Comparison of ENCODE assay signal across 14 mouse cellular contexts in the genomic region with DNA sequence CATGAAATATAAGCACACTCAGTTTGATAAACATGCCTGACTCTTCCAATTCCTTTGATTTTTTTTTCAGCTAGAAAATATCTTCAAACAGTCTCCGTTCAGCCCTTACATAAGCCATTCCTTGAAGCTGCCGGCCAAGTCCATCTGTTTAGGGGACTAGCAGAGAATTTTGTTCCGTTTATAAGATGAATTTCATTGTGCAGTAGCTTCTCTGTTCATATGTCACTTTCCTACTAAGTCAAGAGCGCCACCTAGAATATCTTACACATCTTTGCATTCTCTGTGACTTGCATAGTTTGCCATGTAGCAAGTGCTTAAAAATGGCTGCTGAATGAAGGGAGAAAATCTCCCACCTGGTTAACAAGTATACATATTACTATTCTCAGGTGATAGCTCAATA. TPM values are rescaled to one million over a fixed set of nuclear protein-coding genes. Genes with fewer than 3 reads are reported as not detected.
A peak's percentile ranks its signal among the peaks of the same experiment; 100 is the strongest.
DNase-seq lines count a peak whose midpoint lies in the region; ATAC-seq and TF ChIP-seq lines count a peak whose summit lies in the region.
"Had no signal": no experiment of that assay in that cellular context is flagged by ENCODE, and none has a peak within 500 bp of the region (broad histone marks: within the 10 kb centered on the region; RNA-seq: fewer than 3 reads in every experiment).

No protein-coding gene starts in this region.

- no peak for ATAC-seq in stomach, postnatal 0 days (ENCODE audit: low FRiP score, low TSS enrichment)
- ATAC-seq: hindbrain, embryonic 16.5 days had no signal

- peak; percentile 5 for DNase-seq in cerebellum, adult 9-11 months
- no peak for DNase-seq in cerebellum, adult 11 months
- peak; percentile 11 to 20 for DNase-seq in layer of hippocampus, adult 2 months (ENCODE audit: low spot score in 2 of 2)
- DNase-seq in layer of hippocampus, postnatal 10 days (ENCODE audit: low spot score in 2 of 2) = no peak
- DNase-seq in right cerebral cortex, postnatal 10 days (ENCODE audit: low spot score in 2 of 2) = peak; percentile 32 to 45
- no peak for DNase-seq in right cerebral cortex, adult 2 months (ENCODE audit: low spot score in 2 of 2)
- no peak for DNase-seq in stomach, postnatal 0 days (ENCODE audit: low spot score)
- DNase-seq in adrenal gland, postnatal 25 days = no peak
- DNase-seq: adrenal gland, postnatal 36 days; gastrocnemius, postnatal 14 days; kidney, postnatal 10 days had no signal

- H3K9ac ChIP-seq in stomach, postnatal 0 days (ENCODE audit: low read length) = no peak overlapping the region
- H3K9ac ChIP-seq: liver, embryonic 15.5 days had no signal

- no peaks in the 10 kb centered on the region for H3K27me3 ChIP-seq in stomach, postnatal 0 days (ENCODE audit: control insufficient read depth, insufficient read depth, low read length)
- H3K27me3 ChIP-seq: liver, embryonic 15.5 days had no signal

- WGBS in stomach, postnatal 0 days = 49% methylated on average over 4 of the region's 4 CpGs

- H3K4me1 ChIP-seq in stomach, postnatal 0 days (replicated peaks; ENCODE audit: control insufficient read depth, insufficient read depth) = no peaks in the 10 kb centered on the region
- H3K4me1 ChIP-seq: liver, embryonic 15.5 days had no signal

- TF ChIP-seq EP300 in stomach, postnatal 0 days (optimal IDR thresholded peaks at IDR 0.05) = no peak

- no peak overlapping the region for H3K4me3 ChIP-seq in layer of hippocampus, adult 2 months
- H3K4me3 ChIP-seq in stomach, postnatal 0 days (ENCODE audit: low read depth, low read length) = no peak overlapping the region
- H3K4me3 ChIP-seq: liver, embryonic 15.5 days; myocyte had no signal

- H3K9me3 ChIP-seq in stomach, postnatal 0 days (ENCODE audit: control insufficient read depth, low read length) = no peaks in the 10 kb centered on the region
- H3K9me3 ChIP-seq: liver, embryonic 15.5 days had no signal

- no peak overlapping the region for H3K27ac ChIP-seq in layer of hippocampus, adult 2 months
- H3K27ac ChIP-seq in stomach, postnatal 0 days (replicated peaks) = no peak overlapping the region
- H3K27ac ChIP-seq: liver, embryonic 15.5 days had no signal

- no peak overlapping the region for H3K4me2 ChIP-seq in stomach, postnatal 0 days (replicated peaks; ENCODE audit: low read depth)
- H3K4me2 ChIP-seq: liver, embryonic 15.5 days had no signal

- no peaks in the 10 kb centered on the region for H3K36me3 ChIP-seq in stomach, postnatal 0 days (ENCODE audit: control insufficient read depth, insufficient read depth, low read length)
- H3K36me3 ChIP-seq: liver, embryonic 15.5 days had no signal

- TF ChIP-seq CTCF in layer of hippocampus, adult 2 months (conservative IDR thresholded peaks at IDR 0.05) = peak; percentile 61
- peak; percentile 46 for TF ChIP-seq CTCF in stomach, postnatal 0 days (IDR thresholded peaks at IDR 0.05; ENCODE audit: low read depth)

RNA-seq across cellular contexts. Expression of a gene that starts 51.0 kb away (rescaled TPM):
- total RNA-seq in layer of hippocampus, adult 2 months (2021) = 10 to 100 TPM; 18.5 to 23.1 TPM
- total RNA-seq in layer of hippocampus, postnatal 10 days (2021) = 10 to 100 TPM; 50.3 to 51.7 TPM
- 16.3 and 17.3 TPM in 2 replicates for polyA plus RNA-seq in stomach, postnatal 0 days (2015; fragmentation: Nextera tagmentation; extraction: Ambion mirVana)
- total RNA-seq in adrenal gland, postnatal 25 days (2021) = 10.8 and 13.1 TPM in 2 replicates

Comparison
In these comparisons a context has a peak if more than half of its experiments do, and no peak if none do; other contexts are left out.
1. DNase-seq: peak in cerebellum, adult 9-11 months (single experiment), layer of hippocampus, adult 2 months (2 of 2) and right cerebral cortex, postnatal 10 days (2 of 2); none in cerebellum, adult 11 months (single experiment), layer of hippocampus, postnatal 10 days (0 of 2), right cerebral cortex, adult 2 months (0 of 2), stomach, postnatal 0 days (single experiment) and adrenal gland, postnatal 25 days (single experiment).